Mouse (Mus musculus): ENCODE measurements at regions not wholly inside any gene's neighbourhood (a gene's known extent, or its start where the extent isn't known, plus 50 kb on each side); places are given as distances from the start of the nearest gene placed in this dataset.
"Not testable (repeated sequence)": the region's sequence is repeated elsewhere in the genome, so short reads cannot be mapped to it uniquely, and the experiment has no call there.

DNA sequence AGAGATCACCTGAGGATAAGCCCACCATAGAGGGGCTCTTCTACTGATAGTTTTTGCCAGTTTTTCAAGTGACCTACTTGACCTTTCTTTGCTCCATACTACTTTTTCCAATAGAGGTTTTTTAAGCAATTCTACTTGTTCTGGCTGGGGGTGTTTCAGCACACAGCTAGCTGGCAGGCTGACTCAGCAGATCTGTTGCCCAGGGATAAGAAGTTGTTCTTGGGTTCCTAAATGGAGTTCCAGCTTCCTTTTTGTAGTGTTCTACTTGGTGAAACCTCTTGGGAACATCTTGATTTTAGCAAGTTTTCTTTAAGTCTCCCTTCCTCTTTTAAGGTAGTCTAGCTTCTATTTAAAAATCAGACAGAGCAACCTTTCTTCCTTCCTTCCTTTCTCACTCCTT, 61.0 kb downstream of the 4930474N05Rik start:
- no peak overlapping the region for H3K9ac ChIP-seq
- ATAC-seq = no peak
- no peak overlapping the region for H3K4me3 ChIP-seq
- no peaks in the 10 kb centered on the region for H3K9me3 ChIP-seq (replicated peaks)
- no peak overlapping the region for H3K4me2 ChIP-seq
- no peaks in the 10 kb centered on the region for H3K36me3 ChIP-seq (ENCODE audit: poor library complexity, severe bottlenecking)
- H3K27me3 ChIP-seq = no peaks in the 10 kb centered on the region
- no peaks in the 10 kb centered on the region for H3K4me1 ChIP-seq
- no peak overlapping the region for H3K27ac ChIP-seq

- Histone ChIP-seq H3K27ac (no peak overlapping the region), H3K4me1 (no peaks in the 10 kb centered on the region), H3K9ac (no peak overlapping the region), H3K4me2 (no peak overlapping the region), H3K27me3 (no peaks in the 10 kb centered on the region), H3K36me3 (ENCODE audit: poor library complexity, severe bottlenecking) (no peaks in the 10 kb centered on the region), H3K9me3 (replicated peaks) (no peaks in the 10 kb centered on the region), H3K4me3 (no peak overlapping the region)
- no peak for ATAC-seq
- 90% methylated on average over 2 of the region's 2 CpGs for WGBS
Observed at GRCm38 (mm10) chr14:36156175-36156574, 61.5 kb downstream of the 4930474N05Rik start.

- H3K4me2 ChIP-seq = no peak overlapping the region
- H3K9me3 ChIP-seq (replicated peaks) = no peaks in the 10 kb centered on the region
- H3K27ac ChIP-seq = no peak overlapping the region
- H3K4me1 ChIP-seq = 0 out of 2 replicates have a peak, but pooled peaks cover 3% of the 10 kb centered on the region
- H3K9ac ChIP-seq = no peak overlapping the region
- 26% methylated on average over 1 of the region's 1 CpGs for WGBS
- H3K36me3 ChIP-seq (ENCODE audit: poor library complexity, severe bottlenecking) = no peaks in the 10 kb centered on the region
- peak; percentile 63 for ATAC-seq
- no peak overlapping the region for H3K4me3 ChIP-seq
- H3K27me3 ChIP-seq = no peaks in the 10 kb centered on the region
Observed at GRCm38 (mm10) chr14:36183701-36184100, 89.0 kb downstream of the 4930474N05Rik start.

- Histone ChIP-seq H3K9me3 (replicated peaks) (no peaks in the 10 kb centered on the region), H3K27me3 (no peaks in the 10 kb centered on the region), H3K36me3 (ENCODE audit: poor library complexity, severe bottlenecking) (no peaks in the 10 kb centered on the region), H3K9ac (no peak overlapping the region), H3K27ac (no peak overlapping the region), H3K4me1 (peaks cover 3% of the 10 kb centered on the region; the same call in 1 of the 2 replicates), H3K4me3 (no peak overlapping the region), H3K4me2 (no peak overlapping the region)
- 33% methylated on average over 3 of the region's 3 CpGs for WGBS
- ATAC-seq = no peak
Observed at GRCm38 (mm10) chr14:36196517-36196916, 101.8 kb downstream of the 4930474N05Rik start.

DNA sequence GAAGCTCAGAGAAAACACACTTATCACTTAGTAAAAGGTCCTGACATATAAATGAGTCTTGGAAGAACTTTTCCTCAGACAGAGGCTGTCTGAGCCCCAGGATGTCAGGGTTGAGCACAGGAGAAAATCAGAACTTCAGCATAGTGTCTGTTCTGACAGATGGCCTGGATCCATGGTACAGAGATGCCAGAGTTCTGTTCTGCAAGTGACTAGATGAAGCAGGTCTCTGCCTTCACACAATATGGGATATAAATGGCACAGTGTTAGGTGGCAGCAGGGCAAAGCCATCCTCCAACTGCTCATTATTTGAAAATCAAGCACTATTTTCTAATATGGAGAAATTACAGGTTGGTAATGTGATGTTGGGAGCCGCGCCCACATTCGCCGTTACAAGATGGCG, 103.7 kb downstream of the 4930474N05Rik start:
- 93% methylated on average over 5 of the region's 5 CpGs for WGBS
- H3K9me3 ChIP-seq (replicated peaks) = no peaks in the 10 kb centered on the region
- H3K4me3 ChIP-seq = no peak overlapping the region
- no peak overlapping the region for H3K4me2 ChIP-seq
- no peak for ATAC-seq
- no peaks in the 10 kb centered on the region for H3K36me3 ChIP-seq (ENCODE audit: poor library complexity, severe bottlenecking)
- no peaks in the 10 kb centered on the region for H3K27me3 ChIP-seq
- H3K9ac ChIP-seq = no peak overlapping the region
- H3K4me1 ChIP-seq = peaks cover 3% of the 10 kb centered on the region; the same call in 1 of the 2 replicates
- no peak overlapping the region for H3K27ac ChIP-seq

- H3K4me1 ChIP-seq = no peaks in the 10 kb centered on the region
- no peaks in the 10 kb centered on the region for H3K36me3 ChIP-seq (ENCODE audit: poor library complexity, severe bottlenecking)
- no peak; the same call in 1 of the 2 replicates for ATAC-seq
- no peak overlapping the region for H3K4me2 ChIP-seq
- 84% methylated on average over 1 of the region's 1 CpGs for WGBS
- H3K27ac ChIP-seq = no peak overlapping the region
- no peak overlapping the region for H3K4me3 ChIP-seq
- H3K9ac ChIP-seq = no peak overlapping the region
- H3K27me3 ChIP-seq = no peaks in the 10 kb centered on the region
- H3K9me3 ChIP-seq (replicated peaks) = no peaks in the 10 kb centered on the region
Observed at GRCm38 (mm10) chr14:36203855-36204254, 109.1 kb downstream of the 4930474N05Rik start.

DNA sequence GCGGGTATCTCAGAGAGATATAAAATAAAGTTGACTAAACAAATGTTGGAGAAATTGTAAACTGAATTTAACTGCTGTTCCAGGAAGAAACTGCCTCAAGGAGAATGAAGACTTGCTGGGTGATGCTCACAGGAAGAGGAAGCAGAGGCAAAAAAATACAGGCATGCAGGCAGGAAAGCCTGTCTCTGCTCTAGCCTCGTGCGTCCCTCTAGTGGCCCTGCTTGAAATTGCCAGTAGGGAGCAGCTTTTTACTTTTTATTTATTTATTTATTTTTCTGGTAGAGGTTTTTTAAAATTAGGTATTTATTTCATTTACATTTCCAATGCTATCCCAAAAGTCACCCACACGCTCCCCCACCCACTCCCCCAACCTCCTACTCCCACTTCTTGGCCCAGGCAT, 118.1 kb downstream of the 4930474N05Rik start:
- Histone ChIP-seq H3K27ac (no peak overlapping the region), H3K36me3 (ENCODE audit: poor library complexity, severe bottlenecking) (no peaks in the 10 kb centered on the region), H3K4me1 (no peaks in the 10 kb centered on the region), H3K4me3 (no peak overlapping the region), H3K9ac (no peak overlapping the region), H3K9me3 (replicated peaks) (no peaks in the 10 kb centered on the region), H3K27me3 (no peaks in the 10 kb centered on the region), H3K4me2 (no peak overlapping the region)
- 44% methylated on average over 4 of the region's 4 CpGs for WGBS
- ATAC-seq = peak; percentile 81

DNA sequence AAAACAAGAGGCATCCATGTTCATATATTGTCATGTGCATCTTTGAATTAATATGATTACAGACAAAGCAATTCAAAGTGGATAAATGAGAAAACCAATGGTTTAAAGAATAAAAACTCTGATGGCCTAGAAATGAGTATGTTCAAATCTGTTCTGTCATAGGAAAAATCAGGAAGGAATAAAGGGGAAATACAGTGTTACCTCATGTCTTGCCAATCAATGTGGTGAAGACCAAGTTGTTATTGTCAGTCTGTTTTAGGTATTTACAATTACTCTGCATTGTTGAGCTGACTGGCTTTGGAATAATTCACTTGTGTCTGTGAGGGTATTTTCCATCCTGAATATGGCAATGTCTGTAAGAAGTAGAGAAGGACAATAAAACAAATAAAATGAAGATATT, 151.1 kb downstream of the 4930474N05Rik start:
- Histone ChIP-seq H3K9ac (no peak overlapping the region), H3K36me3 (ENCODE audit: poor library complexity, severe bottlenecking) (no peaks in the 10 kb centered on the region), H3K9me3 (replicated peaks) (no peaks in the 10 kb centered on the region), H3K27me3 (no peaks in the 10 kb centered on the region), H3K4me3 (no peak overlapping the region), H3K4me1 (no peaks in the 10 kb centered on the region), H3K27ac (no peak overlapping the region), H3K4me2 (no peak overlapping the region)
- no peak for ATAC-seq

DNA sequence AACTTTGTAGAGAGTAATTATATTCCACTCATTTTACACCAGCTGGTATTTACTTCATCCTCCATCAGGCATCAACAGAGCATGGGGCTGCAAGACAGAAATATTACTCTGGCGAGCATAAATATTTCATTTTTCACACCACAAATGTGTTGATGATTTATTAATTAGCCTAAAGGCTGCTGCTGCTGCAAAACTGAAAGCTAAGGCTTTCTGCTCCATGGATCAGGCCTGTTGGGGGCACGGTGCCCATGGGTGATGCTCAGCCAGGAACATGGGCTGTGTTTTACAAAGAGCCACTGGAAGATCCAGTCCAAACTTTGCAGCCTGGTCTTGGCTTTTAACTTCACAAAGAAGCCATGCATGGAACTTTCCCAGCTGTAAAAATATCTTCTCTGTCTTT, 167.4 kb downstream of the 4930474N05Rik start:
- 83% methylated on average over 2 of the region's 2 CpGs for WGBS

DNA sequence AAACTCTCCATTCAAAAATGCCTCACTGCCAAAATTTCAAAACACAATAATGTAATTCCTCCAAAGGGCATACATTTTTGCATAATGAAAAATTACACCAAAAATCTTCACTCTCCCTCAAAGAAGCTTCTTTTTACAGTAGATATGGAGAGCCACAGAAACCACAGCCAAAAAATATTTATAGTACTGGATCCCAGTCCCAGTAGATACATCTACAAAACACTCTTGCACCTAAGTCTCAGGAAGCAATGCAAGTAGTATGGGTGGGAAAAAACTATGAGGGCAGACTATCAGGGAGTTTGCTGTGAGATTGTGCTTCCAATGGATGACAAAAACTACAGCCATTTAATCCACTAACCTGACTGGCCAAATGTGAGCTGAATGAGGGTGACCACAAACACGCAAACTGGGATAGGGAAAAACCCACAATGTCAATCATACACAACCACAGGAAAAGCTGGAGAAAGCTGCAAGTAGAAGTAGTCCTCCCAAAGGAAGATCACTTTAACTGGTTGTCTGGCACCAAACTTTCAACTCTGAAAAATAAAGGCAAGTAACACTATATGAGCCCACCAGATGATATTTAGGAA, 189.2 kb downstream of the 4930474N05Rik start:
- Histone ChIP-seq H3K4me2 (no peak overlapping the region), H3K4me3 (no peak overlapping the region), H3K9me3 (replicated peaks) (no peaks in the 10 kb centered on the region), H3K4me1 (no peaks in the 10 kb centered on the region), H3K27ac (no peak overlapping the region), H3K9ac (no peak overlapping the region), H3K27me3 (no peaks in the 10 kb centered on the region), H3K36me3 (ENCODE audit: poor library complexity, severe bottlenecking) (no peaks in the 10 kb centered on the region)
- no peak for ATAC-seq
- 84% methylated on average over 1 of the region's 1 CpGs for WGBS

More for the DNA sequence above, 167.4 kb downstream of the 4930474N05Rik start:
- Histone ChIP-seq H3K9ac (no peak overlapping the region), H3K4me2 (no peak overlapping the region), H3K9me3 (replicated peaks) (no peaks in the 10 kb centered on the region), H3K4me1 (no peaks in the 10 kb centered on the region), H3K27me3 (no peaks in the 10 kb centered on the region), H3K36me3 (ENCODE audit: poor library complexity, severe bottlenecking) (no peaks in the 10 kb centered on the region), H3K4me3 (no peak overlapping the region), H3K27ac (no peak overlapping the region)
- ATAC-seq = peak; percentile 48; the same call in 1 of the 2 replicates

GRCm38 (mm10) chr14:36288697-36289286, 194.1 kb downstream of the 4930474N05Rik start:
- Histone ChIP-seq H3K36me3 (ENCODE audit: poor library complexity, severe bottlenecking) (no peaks in the 10 kb centered on the region), H3K27ac (no peak overlapping the region), H3K9ac (no peak overlapping the region), H3K27me3 (no peaks in the 10 kb centered on the region), H3K4me3 (no peak overlapping the region), H3K4me2 (no peak overlapping the region), H3K9me3 (replicated peaks) (no peaks in the 10 kb centered on the region), H3K4me1 (no peaks in the 10 kb centered on the region)
- ATAC-seq = no peak
- 56% methylated on average over 1 of the region's 1 CpGs for WGBS

GRCm38 (mm10) chr14:36310324-36310723, 215.6 kb downstream of the 4930474N05Rik start:
- 93% methylated on average over 1 of the region's 1 CpGs for WGBS
- no peaks in the 10 kb centered on the region for H3K4me1 ChIP-seq
- H3K27ac ChIP-seq = no peak overlapping the region
- H3K27me3 ChIP-seq = no peaks in the 10 kb centered on the region
- ATAC-seq = no peak
- H3K9me3 ChIP-seq (replicated peaks) = no peaks in the 10 kb centered on the region
- no peak overlapping the region for H3K4me3 ChIP-seq
- no peak overlapping the region for H3K4me2 ChIP-seq
- no peaks in the 10 kb centered on the region for H3K36me3 ChIP-seq (ENCODE audit: poor library complexity, severe bottlenecking)
- H3K9ac ChIP-seq = no peak overlapping the region

DNA sequence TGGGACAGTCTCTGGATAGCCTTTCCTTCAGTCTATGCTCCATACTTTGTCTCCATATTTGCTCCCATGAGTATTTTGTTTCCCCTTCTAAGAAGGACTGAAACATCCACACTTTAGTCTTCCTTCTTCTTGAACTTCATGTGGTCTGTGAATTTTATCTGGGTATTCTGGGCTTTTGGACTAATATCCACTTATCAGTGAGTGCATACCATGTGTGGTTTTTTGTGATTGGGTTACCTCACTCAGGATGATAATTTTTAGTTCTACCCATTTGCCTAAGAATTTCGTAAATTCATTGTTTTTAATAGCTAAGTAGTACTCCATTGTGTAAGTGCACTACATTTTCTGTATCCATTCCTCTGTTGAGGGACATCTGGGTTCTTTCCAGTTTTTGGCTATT, 220.0 kb downstream of the 4930474N05Rik start:
- not testable (repeated sequence) for H3K4me1 ChIP-seq; H3K9ac ChIP-seq; H3K4me2 ChIP-seq; H3K36me3 ChIP-seq (ENCODE audit: poor library complexity, severe bottlenecking); H3K27me3 ChIP-seq; H3K27ac ChIP-seq; H3K9me3 ChIP-seq (replicated peaks); H3K4me3 ChIP-seq; ATAC-seq
- 79% methylated on average over 1 of the region's 1 CpGs for WGBS

Measured in forebrain, embryonic 13.5 days (tissue).